Mouse (Mus musculus) heart, embryonic 10.5 days (tissue): ENCODE results near the gene Camk2g. TPM values are rescaled to one million over a fixed set of nuclear protein-coding genes. Genes with fewer than 3 reads are reported as not detected.
A peak's percentile ranks its signal among the peaks of the same experiment; 100 is the strongest.

ENCODE experiments used
- DNase-seq: peaks from one replicate; pipeline ENCODE4 v3.0.0-alpha.2; 2017; ENCODE audit warnings: low spot score
- H3K27ac ChIP-seq: fragments of 300-500 bp; sonication (generic); 2 replicates; pipeline ENCODE4 v1.5.1; 2016; ENCODE audit warnings: mild to moderate bottlenecking
- H3K27me3 ChIP-seq: fragments of 300-500 bp; sonication (generic); 2 replicates; pipeline ENCODE4 v1.6.1; 2016; ENCODE audit warnings: mild to moderate bottlenecking; ENCODE audit not compliant: poor library complexity, insufficient read depth, severe bottlenecking
- H3K36me3 ChIP-seq: fragments of 300-500 bp; sonication (generic); 2 replicates; pipeline ENCODE4 v1.6.1; 2016; ENCODE audit warnings: mild to moderate bottlenecking, moderate library complexity
- H3K4me1 ChIP-seq: fragments of 300-500 bp; sonication (generic); 2 replicates; pipeline ENCODE4 v1.6.1; 2016; ENCODE audit warnings: mild to moderate bottlenecking
- H3K4me3 ChIP-seq: fragments of 300-500 bp; sonication (generic); 2 replicates; pipeline ENCODE4 v1.5.1; 2016; ENCODE audit warnings: mild to moderate bottlenecking, moderate library complexity
- H3K9me3 ChIP-seq: fragments of 300-500 bp; sonication (generic); 2 replicates; pipeline ENCODE4 v1.6.1; 2016; ENCODE audit warnings: mild to moderate bottlenecking, moderate library complexity
- WGBS: fragments of 180-500 bp; shearing (Covaris S2); methylation state at CpG from one replicate; pipeline ENCODE4 v1.1.7; 2016; 5-methylcytosine and 5-hydroxymethylcytosine counted together
- polyA plus RNA-seq: library from polyadenylated mRNA; unstranded; fragments of >200 nt; fragmentation: Nextera tagmentation; extraction: Ambion mirVana; gene quantifications from 2 replicates; pipeline ENCODE4 v1.2.1, GENCODE M21; 2016

Camk2g gene
- polyA plus RNA-seq, 1 experiment from 2014 or later, result 65.3 TPM

- Histone ChIP-seq H3K36me3 (no peaks in the 10 kb centered on the region), H3K27ac (no peak overlapping the region), H3K4me1 (peaks cover 18% of the 10 kb centered on the region), H3K9me3 (no peaks in the 10 kb centered on the region), H3K27me3 (no peaks in the 10 kb centered on the region), H3K4me3 (no peak overlapping the region)
- DNase-seq, result peak; percentile 87
- 3% methylated on average over 7 of the region's 7 CpGs for WGBS
Measured at GRCm38 (mm10) chr14:20803606-20803938, 9.7 kb upstream of the Camk2g start.

- WGBS, result 37% methylated on average over 2 of the region's 2 CpGs
- Histone ChIP-seq H3K9me3 (no peaks in the 10 kb centered on the region), H3K27ac (no peak overlapping the region), H3K4me3 (no peak overlapping the region), H3K4me1 (peaks cover 18% of the 10 kb centered on the region), H3K27me3 (no peaks in the 10 kb centered on the region), H3K36me3 (no peaks in the 10 kb centered on the region)
- DNase-seq, result no peak
Measured at GRCm38 (mm10) chr14:20802926-20803605, 9.2 kb upstream of the Camk2g start.

- peak; percentile 91 for DNase-seq
- Histone ChIP-seq H3K27ac (no peak overlapping the region), H3K4me1 (peaks cover 23% of the 10 kb centered on the region), H3K27me3 (no peaks in the 10 kb centered on the region), H3K36me3 (no peaks in the 10 kb centered on the region), H3K4me3 (peak overlapping the region; percentile 18; the same call in 1 of the 2 replicates), H3K9me3 (no peaks in the 10 kb centered on the region)
- 6% methylated on average over 7 of the region's 7 CpGs for WGBS
Measured at GRCm38 (mm10) chr14:20798761-20799160, 4.9 kb upstream of the Camk2g start.

- WGBS, result 85% methylated on average over 6 of the region's 6 CpGs
- DNase-seq, result no peak
- H3K4me1 ChIP-seq, result peaks cover 19% of the 10 kb centered on the region
- no peaks in the 10 kb centered on the region for H3K27me3 ChIP-seq
- no peak overlapping the region for H3K27ac ChIP-seq
- H3K9me3 ChIP-seq, result no peaks in the 10 kb centered on the region
- peak overlapping the region; percentile 18; the same call in 1 of the 2 replicates for H3K4me3 ChIP-seq
- H3K36me3 ChIP-seq, result no peaks in the 10 kb centered on the region
Measured at GRCm38 (mm10) chr14:20798300-20798699, 4.4 kb upstream of the Camk2g start.

GRCm38 (mm10) chr14:20796643-20797042 is 2.8 kb upstream of the Camk2g start:
- Histone ChIP-seq H3K27me3 (no peaks in the 10 kb centered on the region), H3K4me3 (no peak overlapping the region), H3K9me3 (no peaks in the 10 kb centered on the region), H3K4me1 (peaks cover 36% of the 10 kb centered on the region), H3K36me3 (peaks cover 10% of the 10 kb centered on the region), H3K27ac (no peak overlapping the region)
- no peak for DNase-seq
- 66% methylated on average over 8 of the region's 8 CpGs for WGBS

- H3K27ac ChIP-seq, result no peak overlapping the region
- DNase-seq, result no peak
Measured at GRCm38 (mm10) chr14:20796170-20796569, 2.3 kb upstream of the Camk2g start.

GRCm38 (mm10) chr14:20795423-20796152 is 1.7 kb upstream of the Camk2g start:
- Histone ChIP-seq H3K27ac (peak overlapping the region; percentile 95), H3K36me3 (peaks cover 21% of the 10 kb centered on the region), H3K4me3 (peak overlapping the region; percentile 94), H3K27me3 (no peaks in the 10 kb centered on the region), H3K4me1 (peaks cover 42% of the 10 kb centered on the region), H3K9me3 (no peaks in the 10 kb centered on the region)
- 45% methylated on average over 9 of the region's 9 CpGs for WGBS
- no peak for DNase-seq

More at GRCm38 (mm10) chr14:20796170-20796569, 2.3 kb upstream of the Camk2g start:
- no peaks in the 10 kb centered on the region for H3K27me3 ChIP-seq
- H3K36me3 ChIP-seq, result peaks cover 15% of the 10 kb centered on the region
- H3K4me1 ChIP-seq, result peaks cover 37% of the 10 kb centered on the region
- no peaks in the 10 kb centered on the region for H3K9me3 ChIP-seq
- WGBS, result 76% methylated on average over 8 of the region's 8 CpGs
- H3K4me3 ChIP-seq, result no peak overlapping the region

GRCm38 (mm10) chr14:20794589-20794988 is 701 bp upstream of the Camk2g start:
- Histone ChIP-seq H3K4me3 (peak overlapping the region; percentile 94), H3K4me1 (peaks cover 51% of the 10 kb centered on the region), H3K27ac (peak overlapping the region; percentile 95), H3K36me3 (peaks cover 31% of the 10 kb centered on the region), H3K9me3 (no peaks in the 10 kb centered on the region), H3K27me3 (no peaks in the 10 kb centered on the region)
- WGBS, result 9% methylated on average over 9 of the region's 9 CpGs
- DNase-seq, result no peak

GRCm38 (mm10) chr14:20792922-20793757 is 748 bp downstream of the Camk2g start:
- H3K9me3 ChIP-seq, result no peaks in the 10 kb centered on the region
- H3K27me3 ChIP-seq, result no peaks in the 10 kb centered on the region
- peak; percentile 83 for DNase-seq
- peak overlapping the region; percentile 94 for H3K4me3 ChIP-seq
- WGBS, result under 1% methylated on average over 53 of the region's 57 CpGs
- H3K36me3 ChIP-seq, result peaks cover 45% of the 10 kb centered on the region
- H3K4me1 ChIP-seq, result peaks cover 54% of the 10 kb centered on the region
- H3K27ac ChIP-seq, result peak overlapping the region; percentile 95

GRCm38 (mm10) chr14:20792243-20792921 is 1.5 kb downstream of the Camk2g start:
- Histone ChIP-seq H3K4me3 (peak overlapping the region; percentile 94), H3K36me3 (peaks cover 49% of the 10 kb centered on the region), H3K27ac (peak overlapping the region; percentile 95; the same call in 1 of the 2 replicates), H3K9me3 (no peaks in the 10 kb centered on the region), H3K27me3 (no peaks in the 10 kb centered on the region), H3K4me1 (peaks cover 62% of the 10 kb centered on the region)
- no peak for DNase-seq
- 67% methylated on average over 8 of the region's 8 CpGs for WGBS

- Histone ChIP-seq H3K4me3 (no peak overlapping the region), H3K27me3 (no peaks in the 10 kb centered on the region), H3K9me3 (no peaks in the 10 kb centered on the region), H3K4me1 (peaks cover 69% of the 10 kb centered on the region), H3K36me3 (peaks cover 52% of the 10 kb centered on the region), H3K27ac (no peak overlapping the region)
- 86% methylated on average over 16 of the region's 16 CpGs for WGBS
- no peak for DNase-seq
Measured at GRCm38 (mm10) chr14:20791511-20792242, 2.2 kb downstream of the Camk2g start.

GRCm38 (mm10) chr14:20790996-20791395 is 2.9 kb downstream of the Camk2g start:
- no peak overlapping the region for H3K27ac ChIP-seq
- peaks cover 59% of the 10 kb centered on the region for H3K36me3 ChIP-seq
- DNase-seq, result no peak
- peaks cover 75% of the 10 kb centered on the region for H3K4me1 ChIP-seq
- H3K27me3 ChIP-seq, result no peaks in the 10 kb centered on the region
- 96% methylated on average over 6 of the region's 6 CpGs for WGBS
- no peak overlapping the region for H3K4me3 ChIP-seq
- H3K9me3 ChIP-seq, result no peaks in the 10 kb centered on the region
